Mouse (Mus musculus): ENCODE data around the gene Casq2. TPM values are rescaled to one million over a fixed set of nuclear protein-coding genes. Genes with fewer than 3 reads are reported as not detected.

The Casq2 gene
- polyA plus RNA-seq, 1 experiment from 2014 or later, result not detected

DNA sequence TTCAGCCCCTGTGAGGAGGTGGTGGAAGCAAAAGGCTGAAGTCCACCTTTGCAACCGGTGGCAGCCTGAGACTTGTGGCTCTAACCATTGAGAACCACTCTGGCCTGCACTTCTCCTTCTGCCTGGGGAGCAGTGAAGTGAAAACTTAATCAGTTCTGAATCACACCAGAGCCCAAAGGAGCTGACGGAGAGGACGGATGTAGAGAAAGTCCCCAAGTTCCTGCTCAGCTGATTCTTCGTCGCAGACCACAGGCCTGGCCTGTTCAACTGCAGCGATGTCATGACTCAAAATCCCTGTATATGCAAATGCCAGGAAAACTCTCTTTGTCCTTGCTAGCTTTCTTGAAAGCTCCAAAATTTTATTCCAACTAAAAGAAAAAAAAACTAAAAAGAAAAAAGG is 37.4 kb downstream of the Casq2 start:
- H3K9me3 ChIP-seq (replicated peaks), result no peaks in the 10 kb centered on the region
- no peak for DNase-seq (ENCODE audit: low spot score)
- WGBS, result 76% methylated on average over 6 of the region's 6 CpGs
- H3K4me1 ChIP-seq, result peaks cover 10% of the 10 kb centered on the region
- H3K4me3 ChIP-seq, result no peak overlapping the region
- H3K27me3 ChIP-seq (ENCODE audit: low read depth, poor library complexity, severe bottlenecking), result no peaks in the 10 kb centered on the region
- no peaks in the 10 kb centered on the region for H3K36me3 ChIP-seq
- no peak overlapping the region for H3K27ac ChIP-seq (replicated peaks)

GRCm38 (mm10) chr3:102125546-102125945 is 39.3 kb downstream of the Casq2 start:
- 45% methylated on average over 1 of the region's 1 CpGs for WGBS
- no peak overlapping the region for H3K4me3 ChIP-seq
- no peaks in the 10 kb centered on the region for H3K27me3 ChIP-seq (ENCODE audit: low read depth, poor library complexity, severe bottlenecking)
- no peaks in the 10 kb centered on the region for H3K36me3 ChIP-seq
- H3K27ac ChIP-seq (replicated peaks), result no peak overlapping the region
- no peak for DNase-seq (ENCODE audit: low spot score)
- peaks cover 10% of the 10 kb centered on the region for H3K4me1 ChIP-seq
- H3K9me3 ChIP-seq (replicated peaks), result no peaks in the 10 kb centered on the region

DNA sequence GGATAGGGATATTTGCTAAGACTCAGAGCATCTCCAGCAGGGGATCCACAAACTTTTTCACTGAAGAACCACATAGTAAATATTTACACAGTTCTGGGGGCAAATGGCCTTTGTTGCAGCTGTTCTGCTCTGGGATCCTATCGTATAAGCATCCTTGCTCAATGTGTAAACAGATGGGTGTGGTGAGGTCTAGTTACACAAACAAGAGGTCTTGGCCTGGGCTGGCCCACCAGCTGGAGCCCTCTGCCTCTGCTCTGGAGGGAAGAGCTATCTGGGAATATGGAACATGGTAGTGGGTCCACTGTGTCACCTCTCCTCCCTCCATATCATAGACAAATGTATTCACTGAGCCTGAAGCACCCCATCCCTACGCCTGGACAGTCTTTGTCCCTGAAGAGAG is 40.9 kb downstream of the Casq2 start:
- DNase-seq (ENCODE audit: low spot score), result no peak
- WGBS, result 71% methylated on average over 2 of the region's 2 CpGs
- H3K4me3 ChIP-seq, result no peak overlapping the region
- H3K27me3 ChIP-seq (ENCODE audit: low read depth, poor library complexity, severe bottlenecking), result no peaks in the 10 kb centered on the region
- H3K36me3 ChIP-seq, result no peaks in the 10 kb centered on the region
- peaks cover 10% of the 10 kb centered on the region for H3K4me1 ChIP-seq
- H3K27ac ChIP-seq (replicated peaks), result no peak overlapping the region
- no peaks in the 10 kb centered on the region for H3K9me3 ChIP-seq (replicated peaks)

DNA sequence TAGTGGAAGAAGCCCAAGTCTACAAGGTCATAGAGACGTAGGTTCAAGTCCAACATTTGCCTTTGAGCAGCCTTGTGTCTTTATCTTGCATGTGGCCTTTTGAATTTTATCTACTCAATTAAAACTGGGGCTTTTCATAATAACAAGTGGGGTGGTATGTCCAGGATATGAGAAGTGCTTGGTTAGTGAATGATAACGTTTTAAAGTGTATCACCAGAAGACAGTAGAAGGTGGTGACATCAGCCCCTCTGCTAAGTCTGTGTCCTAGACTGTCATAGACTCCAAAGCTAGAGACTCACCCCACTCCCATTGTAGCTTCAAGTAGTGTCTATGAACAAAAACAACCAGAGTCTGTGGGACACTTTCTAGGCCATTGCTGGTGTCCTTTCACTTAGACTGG is 42.0 kb downstream of the Casq2 start:
- Histone ChIP-seq H3K27me3 (ENCODE audit: low read depth, poor library complexity, severe bottlenecking) (no peaks in the 10 kb centered on the region), H3K36me3 (no peaks in the 10 kb centered on the region), H3K4me1 (peaks cover 10% of the 10 kb centered on the region), H3K27ac (replicated peaks) (no peak overlapping the region), H3K4me3 (no peak overlapping the region), H3K9me3 (replicated peaks) (no peaks in the 10 kb centered on the region)
- no peak for DNase-seq (ENCODE audit: low spot score)
- 82% methylated on average over 2 of the region's 2 CpGs for WGBS

DNA sequence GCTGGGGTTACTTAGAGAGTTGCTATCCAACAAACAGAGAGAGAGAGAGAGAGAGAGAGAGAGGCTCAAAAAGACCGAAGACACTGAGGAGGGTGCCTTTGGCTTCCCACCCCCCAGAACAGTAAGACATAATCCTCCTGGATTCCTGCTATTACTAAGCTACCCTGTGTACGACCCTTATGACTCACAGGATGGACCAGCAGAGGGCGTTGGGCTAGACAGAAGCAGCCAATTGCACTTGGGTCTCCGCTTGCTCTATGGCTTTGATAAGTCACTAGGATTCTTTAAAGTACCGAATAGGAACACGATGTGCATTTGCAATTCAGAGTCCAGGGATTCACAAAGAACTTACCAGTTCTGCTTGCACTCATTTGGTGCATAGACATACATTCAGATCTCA is 44.3 kb downstream of the Casq2 start:
- H3K36me3 ChIP-seq, result no peaks in the 10 kb centered on the region
- 70% methylated on average over 6 of the region's 6 CpGs for WGBS
- H3K27ac ChIP-seq (replicated peaks), result no peak overlapping the region
- H3K4me1 ChIP-seq, result peaks cover 12% of the 10 kb centered on the region
- DNase-seq (ENCODE audit: low spot score), result no peak
- H3K9me3 ChIP-seq (replicated peaks), result no peaks in the 10 kb centered on the region
- peaks cover 10% of the 10 kb centered on the region; the same call in 1 of the 2 replicates for H3K27me3 ChIP-seq (ENCODE audit: low read depth, poor library complexity, severe bottlenecking)
- no peak overlapping the region for H3K4me3 ChIP-seq

- Histone ChIP-seq H3K9me3 (replicated peaks) (no peaks in the 10 kb centered on the region), H3K4me3 (no peak overlapping the region), H3K27ac (replicated peaks) (no peak overlapping the region), H3K27me3 (ENCODE audit: low read depth, poor library complexity, severe bottlenecking) (peaks cover 23% of the 10 kb centered on the region), H3K36me3 (no peaks in the 10 kb centered on the region), H3K4me1 (peaks cover 15% of the 10 kb centered on the region)
- DNase-seq (ENCODE audit: low spot score), result no peak
- 91% methylated on average over 9 of the region's 9 CpGs for WGBS
Measured at GRCm38 (mm10) chr3:102131627-102132324, 45.6 kb downstream of the Casq2 start.

- Histone ChIP-seq H3K27me3 (ENCODE audit: low read depth, poor library complexity, severe bottlenecking) (peaks cover 48% of the 10 kb centered on the region), H3K4me1 (peaks cover 36% of the 10 kb centered on the region), H3K4me3 (no peak overlapping the region), H3K9me3 (replicated peaks) (no peaks in the 10 kb centered on the region), H3K27ac (replicated peaks) (peak overlapping the region; percentile 19), H3K36me3 (no peaks in the 10 kb centered on the region)
- 26% methylated on average over 10 of the region's 10 CpGs for WGBS
- no peak for DNase-seq (ENCODE audit: low spot score)
Measured at GRCm38 (mm10) chr3:102135389-102136113, 49.3 kb downstream of the Casq2 start.

DNA sequence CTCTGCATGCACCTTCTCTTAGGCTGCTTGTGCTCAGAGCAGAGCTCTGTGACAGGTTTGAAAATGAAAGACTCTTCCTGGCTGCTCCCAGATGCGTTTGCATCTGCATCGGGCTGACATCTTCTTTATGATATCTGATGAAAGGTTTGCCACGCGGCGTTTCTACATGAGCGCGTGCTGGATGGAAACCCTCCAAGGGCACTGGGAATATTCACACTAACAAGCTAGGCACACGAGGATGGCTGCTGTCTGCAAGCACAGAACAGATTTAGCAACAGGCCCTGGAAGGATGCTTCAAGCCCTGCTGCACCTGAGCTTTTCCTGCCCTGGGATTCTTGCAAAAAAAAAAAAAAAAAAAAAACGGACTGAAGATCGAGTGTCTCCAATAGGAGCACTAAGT is 50.9 kb downstream of the Casq2 start:
- DNase-seq (ENCODE audit: low spot score), result no peak
- Histone ChIP-seq H3K36me3 (no peaks in the 10 kb centered on the region), H3K27ac (replicated peaks) (no peak overlapping the region), H3K4me1 (peaks cover 44% of the 10 kb centered on the region), H3K27me3 (ENCODE audit: low read depth, poor library complexity, severe bottlenecking) (peaks cover 58% of the 10 kb centered on the region), H3K4me3 (no peak overlapping the region), H3K9me3 (replicated peaks) (no peaks in the 10 kb centered on the region)
- 86% methylated on average over 10 of the region's 10 CpGs for WGBS

DNA sequence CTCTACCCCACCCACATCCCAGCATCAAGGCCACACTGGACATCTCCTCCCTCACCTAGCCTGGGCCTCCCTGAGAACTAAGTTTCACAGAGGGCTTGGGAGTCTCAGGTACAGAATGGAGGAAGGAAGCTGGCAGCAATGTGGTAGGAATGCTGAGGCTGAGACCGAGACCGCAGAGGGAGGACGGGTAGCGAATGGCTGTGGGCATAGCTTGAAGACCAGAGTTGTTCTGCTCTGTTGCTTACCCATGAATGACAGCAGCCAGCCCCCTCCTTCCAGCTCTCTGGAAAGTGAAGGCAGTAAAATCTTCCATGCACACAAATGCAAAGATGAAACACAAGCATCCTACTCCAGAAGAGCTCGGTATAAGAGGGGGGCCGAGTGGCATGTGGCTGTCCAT is 52.7 kb downstream of the Casq2 start:
- Histone ChIP-seq H3K27me3 (ENCODE audit: low read depth, poor library complexity, severe bottlenecking) (peaks cover 65% of the 10 kb centered on the region), H3K4me3 (no peak overlapping the region), H3K9me3 (replicated peaks) (no peaks in the 10 kb centered on the region), H3K27ac (replicated peaks) (no peak overlapping the region), H3K4me1 (peaks cover 45% of the 10 kb centered on the region), H3K36me3 (no peaks in the 10 kb centered on the region)
- 63% methylated on average over 6 of the region's 6 CpGs for whole genome bisulfite sequencing
- DNase-seq (ENCODE audit: low spot score), result no peak

GRCm38 (mm10) chr3:102140606-102141005 is 54.4 kb downstream of the Casq2 start:
- Histone ChIP-seq H3K36me3 (no peaks in the 10 kb centered on the region), H3K27me3 (ENCODE audit: low read depth, poor library complexity, severe bottlenecking) (peaks cover 71% of the 10 kb centered on the region), H3K9me3 (replicated peaks) (no peaks in the 10 kb centered on the region), H3K4me1 (peaks cover 44% of the 10 kb centered on the region), H3K27ac (replicated peaks) (no peak overlapping the region), H3K4me3 (no peak overlapping the region)
- WGBS, result 83% methylated on average over 6 of the region's 6 CpGs
- no peak for DNase-seq (ENCODE audit: low spot score)

- H3K27ac ChIP-seq (replicated peaks), result no peak overlapping the region
- peaks cover 45% of the 10 kb centered on the region for H3K4me1 ChIP-seq
- no peaks in the 10 kb centered on the region for H3K9me3 ChIP-seq (replicated peaks)
- peaks cover 69% of the 10 kb centered on the region for H3K27me3 ChIP-seq (ENCODE audit: low read depth, poor library complexity, severe bottlenecking)
- no peak for DNase-seq (ENCODE audit: low spot score)
- H3K36me3 ChIP-seq, result no peaks in the 10 kb centered on the region
- 70% methylated on average over 2 of the region's 2 CpGs for WGBS
- no peak overlapping the region for H3K4me3 ChIP-seq
Measured at GRCm38 (mm10) chr3:102141451-102141850, 55.2 kb downstream of the Casq2 start.

- WGBS, result 49% methylated on average over 6 of the region's 6 CpGs
- DNase-seq (ENCODE audit: low spot score), result no peak
- H3K4me3 ChIP-seq, result no peak overlapping the region
- H3K27me3 ChIP-seq (ENCODE audit: low read depth, poor library complexity, severe bottlenecking), result peaks cover 69% of the 10 kb centered on the region
- no peaks in the 10 kb centered on the region for H3K9me3 ChIP-seq (replicated peaks)
- no peak overlapping the region for H3K27ac ChIP-seq (replicated peaks)
- peaks cover 45% of the 10 kb centered on the region for H3K4me1 ChIP-seq
- no peaks in the 10 kb centered on the region for H3K36me3 ChIP-seq
Measured at GRCm38 (mm10) chr3:102141893-102142292, 55.7 kb downstream of the Casq2 start.

GRCm38 (mm10) chr3:102142947-102143346 is 56.7 kb downstream of the Casq2 start:
- Histone ChIP-seq H3K9me3 (replicated peaks) (no peaks in the 10 kb centered on the region), H3K27me3 (ENCODE audit: low read depth, poor library complexity, severe bottlenecking) (peaks cover 68% of the 10 kb centered on the region), H3K4me1 (peaks cover 51% of the 10 kb centered on the region), H3K27ac (replicated peaks) (no peak overlapping the region), H3K36me3 (no peaks in the 10 kb centered on the region), H3K4me3 (no peak overlapping the region)
- WGBS, result 93% methylated on average over 4 of the region's 4 CpGs
- DNase-seq (ENCODE audit: low spot score), result no peak
